Mouse (Mus musculus): ENCODE data around the gene Fam110a.

Gene Fam110a

DNA sequence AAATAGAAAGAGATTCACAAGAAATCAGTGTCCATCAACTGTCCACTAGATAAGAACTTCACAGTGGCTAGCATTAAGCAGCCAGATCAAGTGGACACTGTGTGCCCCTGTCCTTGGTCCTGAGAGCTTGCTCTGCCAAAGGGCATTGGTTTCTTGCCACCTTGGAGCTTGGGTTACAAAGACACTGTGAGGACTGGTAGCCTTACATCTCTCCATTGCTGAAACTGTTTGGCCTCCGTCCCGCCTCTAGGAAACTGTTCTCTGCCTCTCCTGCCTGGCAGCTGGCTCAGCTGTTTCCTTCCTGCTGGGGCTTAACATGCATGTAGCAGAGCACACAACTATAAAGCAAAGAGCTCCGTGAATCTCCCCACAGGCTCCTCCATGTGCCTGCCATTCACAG lies 42.1 kb downstream of the Fam110a start:
- no peak for DNase-seq (ENCODE audit: low spot score in 2 of 2)

GRCm38 (mm10) chr2:151930389-151931074 lies 49.5 kb downstream of the Fam110a start:
- peak; percentile 42 to 76 for DNase-seq (ENCODE audit: low spot score in 2 of 2)

DNA sequence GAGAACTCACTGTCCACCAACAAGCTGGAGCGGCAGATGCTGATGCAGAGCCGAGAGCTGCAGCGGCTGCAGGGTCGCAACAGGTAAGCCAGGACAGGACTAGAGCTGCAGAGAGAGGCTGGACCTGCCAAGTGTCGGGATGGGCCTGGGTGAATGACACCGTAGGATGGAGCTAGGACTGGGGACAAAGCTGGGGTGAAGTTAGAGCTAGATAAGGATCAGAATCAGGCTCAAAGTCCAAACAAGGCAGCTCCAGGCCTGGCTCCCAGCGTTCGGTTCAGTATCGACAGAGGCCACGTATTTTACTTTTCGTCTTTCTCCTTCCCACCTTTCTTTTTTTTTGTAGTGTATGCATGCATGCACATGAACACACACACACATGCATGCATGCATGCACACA lies 52.9 kb downstream of the Fam110a start:
- DNase-seq (ENCODE audit: low spot score in 2 of 2), result no peak

GRCm38 (mm10) chr2:151925715-151926114 lies 54.3 kb downstream of the Fam110a start:
- DNase-seq (ENCODE audit: low spot score in 2 of 2), result no peak

DNA sequence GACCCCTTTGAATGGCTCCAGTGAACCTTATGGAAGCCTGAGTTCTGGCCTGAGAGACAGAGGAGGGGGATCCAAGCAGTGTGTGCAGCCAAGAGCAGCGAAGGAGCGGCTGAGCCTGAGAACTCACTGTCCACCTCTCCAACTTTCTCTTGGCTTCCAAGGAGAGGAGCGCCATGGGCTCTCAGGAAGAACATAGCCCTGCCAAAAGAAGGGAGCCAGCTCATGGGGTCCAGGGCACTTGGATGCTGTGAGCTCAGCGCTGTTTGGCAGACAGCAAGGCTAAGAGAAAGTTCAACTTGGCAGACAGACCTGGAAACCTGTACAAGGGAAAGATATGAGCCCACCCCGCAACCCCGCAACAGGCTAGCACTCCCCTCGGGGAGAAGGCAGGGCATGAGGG lies 55.7 kb downstream of the Fam110a start:
- DNase-seq (ENCODE audit: low spot score in 2 of 2), result no peak

GRCm38 (mm10) chr2:151921596-151921995 lies 58.4 kb downstream of the Fam110a start:
- no peak for DNase-seq (ENCODE audit: low spot score in 2 of 2)

GRCm38 (mm10) chr2:151921068-151921467 lies 59.0 kb downstream of the Fam110a start:
- DNase-seq (ENCODE audit: low spot score in 2 of 2), result no peak
